Mouse (Mus musculus): ENCODE results near the gene Traf7.

Gene Traf7

GRCm38 (mm10) chr17:24527723-24528559 lies at the start of gene Traf7:
TSS of gene Traf7 (minus strand) at chr17:24527938.
- peak; percentile 100 for DNase-seq

GRCm38 (mm10) chr17:24573811-24574210 lies 46.1 kb upstream of the Traf7 start:
- no peak for DNase-seq

- no peak for DNase-seq
Observed at GRCm38 (mm10) chr17:24572651-24573245, 45.0 kb upstream of the Traf7 start.

GRCm38 (mm10) chr17:24569837-24570236 lies 42.1 kb upstream of the Traf7 start:
- no peak for DNase-seq

- peak; percentile 12 for DNase-seq
Observed at GRCm38 (mm10) chr17:24567034-24567779, 39.5 kb upstream of the Traf7 start.

GRCm38 (mm10) chr17:24565792-24566191 lies 38.1 kb upstream of the Traf7 start:
- no peak for DNase-seq

GRCm38 (mm10) chr17:24565092-24565491 lies 37.4 kb upstream of the Traf7 start:
- no peak for DNase-seq

- DNase-seq, result no peak
Observed at GRCm38 (mm10) chr17:24564422-24564821, 36.7 kb upstream of the Traf7 start.

- DNase-seq, result no peak
Observed at GRCm38 (mm10) chr17:24563638-24564037, 35.9 kb upstream of the Traf7 start.

GRCm38 (mm10) chr17:24561592-24561991 lies 33.9 kb upstream of the Traf7 start:
- no peak for DNase-seq

GRCm38 (mm10) chr17:24560301-24561028 lies 32.7 kb upstream of the Traf7 start:
- no peak for DNase-seq

GRCm38 (mm10) chr17:24559146-24559545 lies 31.4 kb upstream of the Traf7 start:
- no peak for DNase-seq

GRCm38 (mm10) chr17:24558600-24559099 lies 30.9 kb upstream of the Traf7 start:
- peak; percentile 35 for DNase-seq

- no peak for DNase-seq
Observed at GRCm38 (mm10) chr17:24557091-24557490, 29.4 kb upstream of the Traf7 start.

GRCm38 (mm10) chr17:24551050-24551444 lies 23.3 kb upstream of the Traf7 start:
- no peak for DNase-seq

- peak; percentile 90 for DNase-seq
Observed at GRCm38 (mm10) chr17:24550416-24551049, 22.8 kb upstream of the Traf7 start.

GRCm38 (mm10) chr17:24549618-24550415 lies 22.1 kb upstream of the Traf7 start, which contains the start of gene Pkd1:
TSS of gene Pkd1 (plus strand) at chr17:24549834.
- peak; percentile 99 for DNase-seq

GRCm38 (mm10) chr17:24548921-24549617 lies 21.3 kb upstream of the Traf7 start:
- peak; percentile 53 for DNase-seq

GRCm38 (mm10) chr17:24548435-24548834 lies 20.7 kb upstream of the Traf7 start:
- DNase-seq, result no peak

- no peak for DNase-seq
Observed at GRCm38 (mm10) chr17:24546234-24546633, 18.5 kb upstream of the Traf7 start.

- no peak for DNase-seq
Observed at GRCm38 (mm10) chr17:24545247-24545646, 17.5 kb upstream of the Traf7 start.
